8 mouse cellular contexts compared by ENCODE assay signal in the genomic region with DNA sequence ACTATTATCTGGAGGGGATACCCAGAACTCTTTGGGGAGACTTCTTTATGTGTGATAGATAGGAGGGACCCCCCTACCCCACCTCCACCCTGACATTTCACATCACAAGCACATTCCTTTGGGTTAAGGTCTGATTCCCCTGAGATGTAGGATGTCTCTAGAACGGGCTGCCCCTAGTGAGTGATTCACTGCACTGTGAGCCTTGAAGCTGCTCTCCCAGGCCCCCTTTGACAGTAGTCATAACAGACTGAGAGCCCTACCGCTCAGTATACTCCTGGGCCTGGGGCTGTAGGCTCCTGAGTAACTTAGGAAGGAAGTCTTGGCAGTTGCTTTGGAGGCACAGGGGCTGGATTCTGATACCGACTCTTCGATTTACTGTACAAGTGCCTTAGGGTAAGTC. TPM values are rescaled to one million over a fixed set of nuclear protein-coding genes. Genes with fewer than 3 reads are reported as not detected.
DNase-seq lines count a peak whose midpoint lies in the region; ATAC-seq and TF ChIP-seq lines count a peak whose summit lies in the region.

No protein-coding gene starts in this region.

- H3K9ac ChIP-seq in forebrain, embryonic 11.5 days (ENCODE audit: low read length), result no peak overlapping the region
- peak overlapping the region; percentile 55 for H3K9ac ChIP-seq in intestine, postnatal 0 days (ENCODE audit: low read depth, low read length)
- H3K9ac ChIP-seq in neural tube, embryonic 12.5 days, result no peak overlapping the region

- no peak for TF ChIP-seq CTCF in lung, adult 2 months (IDR thresholded peaks at IDR 0.05; ENCODE audit: insufficient read depth, low read length)
- no peak for TF ChIP-seq CTCF in intestine, postnatal 0 days (IDR thresholded peaks at IDR 0.05; ENCODE audit: low read depth)

- H3K4me2 ChIP-seq in forebrain, embryonic 11.5 days (ENCODE audit: low read depth, low read length, severe bottlenecking), result peak overlapping the region; percentile 67; the same call in 1 of the 2 replicates
- H3K4me2 ChIP-seq in intestine, postnatal 0 days (replicated peaks; ENCODE audit: low read depth), result peak overlapping the region; percentile 82
- H3K4me2 ChIP-seq in neural tube, embryonic 12.5 days (replicated peaks), result peak overlapping the region; percentile 73

- TF ChIP-seq POLR2A in lung, adult 2 months (IDR thresholded peaks at IDR 0.05; ENCODE audit: borderline replicate concordance, extremely low read depth, low read depth, low read length), result no peak

- 35% methylated on average over 4 of the region's 4 CpGs for WGBS in lung, adult 2 months
- WGBS in forebrain, embryonic 11.5 days, result 69% methylated on average over 4 of the region's 4 CpGs
- 56% methylated on average over 4 of the region's 4 CpGs for WGBS in intestine, postnatal 0 days
- WGBS in neural tube, embryonic 12.5 days, result 64% methylated on average over 4 of the region's 4 CpGs

- ATAC-seq in forebrain, embryonic 11.5 days (replicated peaks; ENCODE audit: low FRiP score), result no peak
- ATAC-seq in intestine, postnatal 0 days, result no peak
- no peak for ATAC-seq in neural tube, embryonic 12.5 days (ENCODE audit: low FRiP score, low read depth)
- ATAC-seq in inflammation-experienced regulatory T-cells, adult 6 months, result no peak
- ATAC-seq in frontal cortex, adult (ENCODE audit: low TSS enrichment), result no peak

- H3K27ac ChIP-seq in forebrain, embryonic 11.5 days (ENCODE audit: low read depth, low read length), result no peak overlapping the region
- H3K27ac ChIP-seq in intestine, postnatal 0 days (ENCODE audit: low read depth, low read length), result no peak overlapping the region
- no peak overlapping the region for H3K27ac ChIP-seq in neural tube, embryonic 12.5 days

- peaks cover 5% of the 10 kb centered on the region; the same call in 1 of the 2 replicates for H3K4me1 ChIP-seq in lung, adult 2 months (ENCODE audit: control insufficient read depth, insufficient read depth, low read length)
- H3K4me1 ChIP-seq in forebrain, embryonic 11.5 days (replicated peaks; ENCODE audit: control insufficient read depth, insufficient read depth, low read length), result no peaks in the 10 kb centered on the region
- no peaks in the 10 kb centered on the region; the same call in 1 of the 2 replicates for H3K4me1 ChIP-seq in intestine, postnatal 0 days (replicated peaks; ENCODE audit: control insufficient read depth, insufficient read depth, low read length)
- peaks cover 12% of the 10 kb centered on the region for H3K4me1 ChIP-seq in neural tube, embryonic 12.5 days

- peaks cover 3% of the 10 kb centered on the region; the same call in 1 of the 2 replicates for H3K27me3 ChIP-seq in forebrain, embryonic 11.5 days (ENCODE audit: control insufficient read depth, insufficient read depth, low read length)
- H3K27me3 ChIP-seq in intestine, postnatal 0 days (replicated peaks; ENCODE audit: control insufficient read depth, insufficient read depth, low read length), result no peaks in the 10 kb centered on the region; the same call in 1 of the 2 replicates
- peaks cover 5% of the 10 kb centered on the region; the same call in 1 of the 2 replicates for H3K27me3 ChIP-seq in neural tube, embryonic 12.5 days (replicated peaks)

- no peak for DNase-seq in lung, adult 2 months
- DNase-seq in lung, postnatal 36 days, result no peak
- DNase-seq in forebrain, embryonic 11.5 days (ENCODE audit: low spot score), result no peak
- no peak for DNase-seq in right cerebral cortex, postnatal 4 days

- H3K9me3 ChIP-seq in forebrain, embryonic 11.5 days (ENCODE audit: control insufficient read depth, low read length), result no peaks in the 10 kb centered on the region
- no peaks in the 10 kb centered on the region for H3K9me3 ChIP-seq in intestine, postnatal 0 days (ENCODE audit: control insufficient read depth)
- no peaks in the 10 kb centered on the region for H3K9me3 ChIP-seq in neural tube, embryonic 12.5 days

- H3K4me3 ChIP-seq in lung, adult 2 months (replicated peaks; ENCODE audit: extremely low read depth, low read depth, low read length), result peak overlapping the region; percentile 54
- peak overlapping the region; percentile 37 for H3K4me3 ChIP-seq in forebrain, embryonic 11.5 days (ENCODE audit: low read depth, low read length)
- peak overlapping the region; percentile 59 for H3K4me3 ChIP-seq in intestine, postnatal 0 days (ENCODE audit: low read depth, low read length)
- peak overlapping the region; percentile 47; the same call in 1 of the 2 replicates for H3K4me3 ChIP-seq in neural tube, embryonic 12.5 days

- no peaks in the 10 kb centered on the region for H3K36me3 ChIP-seq in forebrain, embryonic 11.5 days (ENCODE audit: control insufficient read depth, insufficient read depth, low read length)
- no peaks in the 10 kb centered on the region for H3K36me3 ChIP-seq in intestine, postnatal 0 days (ENCODE audit: control insufficient read depth, insufficient read depth)
- H3K36me3 ChIP-seq in neural tube, embryonic 12.5 days, result no peaks in the 10 kb centered on the region

RNA-seq across cellular contexts. Expression of gene Lrrc32, which starts 1.2 kb away (rescaled TPM):
- polyA plus RNA-seq in lung, adult 2 months (2012; rRNA removed), result 38.4 and 49.3 TPM in 2 replicates
- polyA plus RNA-seq in forebrain, embryonic 11.5 days (2014; fragmentation: Nextera tagmentation; extraction: Ambion mirVana), result 4.4 and 5.2 TPM in 2 replicates
- 6.3 and 6.9 TPM in 2 replicates for polyA plus RNA-seq in intestine, postnatal 0 days (2015; fragmentation: Nextera tagmentation; extraction: Ambion mirVana)
- polyA plus RNA-seq in neural tube, embryonic 12.5 days (2016; fragmentation: Nextera tagmentation; extraction: Ambion mirVana), result 3.9 and 5.7 TPM in 2 replicates
- polyA plus RNA-seq in inflammation-experienced regulatory T-cells, adult 6 months (2017; shearing (Covaris generic)), result 10 to 100 TPM; 13.6 to 50.0 (median 44.7) TPM

RNA-seq across cellular contexts. Expression of gene Gucy2d, which starts 50.1 kb away (rescaled TPM):
- 0.04 TPM in 1 of 2 replicates, not detected in the other for polyA plus RNA-seq in lung, adult 2 months (2012; rRNA removed)
- polyA plus RNA-seq in forebrain, embryonic 11.5 days (2014; fragmentation: Nextera tagmentation; extraction: Ambion mirVana), result not detected in 2 replicates
- 4.1 and 4.5 TPM in 2 replicates for polyA plus RNA-seq in intestine, postnatal 0 days (2015; fragmentation: Nextera tagmentation; extraction: Ambion mirVana)
- polyA plus RNA-seq in neural tube, embryonic 12.5 days (2016; fragmentation: Nextera tagmentation; extraction: Ambion mirVana), result not detected in 2 replicates
- not detected for polyA plus RNA-seq in inflammation-experienced regulatory T-cells, adult 6 months (2017; shearing (Covaris generic))
